Mouse (Mus musculus) CD4-positive helper T cell, adult 2 months (primary cell): ENCODE data around the gene Foxj1.

Source experiments
- DNase-seq: peaks from one replicate; pipeline ENCODE4 v3.0.0-alpha.2; 2012; ENCODE audit warnings: low read depth, missing footprints, low spot score

The Foxj1 gene

DNA sequence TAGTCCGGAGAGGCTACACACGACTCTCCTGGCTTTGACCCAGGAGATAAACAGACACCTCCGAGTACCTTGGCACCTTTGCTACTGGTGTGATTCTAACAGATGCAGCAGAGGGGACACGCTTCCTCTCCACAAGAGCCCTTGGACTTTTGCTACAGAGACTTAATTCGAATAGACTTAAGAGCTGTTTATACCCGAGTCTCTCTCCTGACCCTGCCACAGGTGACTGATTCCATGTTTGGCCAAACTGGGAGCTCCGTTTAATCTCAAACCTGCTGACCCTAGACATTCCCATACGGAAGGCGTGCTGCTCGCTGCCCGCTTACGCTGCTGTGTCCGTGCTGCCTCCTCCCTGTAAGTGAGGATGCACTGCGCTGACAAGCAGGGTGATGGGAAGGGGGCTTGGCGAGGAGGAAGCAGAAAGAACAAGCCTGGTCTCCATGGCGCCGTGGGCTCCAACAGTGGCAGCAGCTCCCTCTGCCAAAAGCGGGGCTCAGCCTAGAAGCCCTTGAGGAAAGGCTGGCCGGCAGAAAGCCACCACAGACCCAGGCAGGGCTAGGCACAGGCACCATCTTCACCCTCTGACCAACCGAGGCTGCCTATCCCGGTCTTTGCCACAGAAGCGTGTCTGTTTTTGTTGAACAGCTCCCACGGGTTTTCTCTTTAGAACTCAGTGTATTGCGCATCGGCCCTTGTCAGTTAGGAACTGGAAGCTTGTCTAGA is 7.0 kb upstream of the Foxj1 start:
- no peak for DNase-seq

DNA sequence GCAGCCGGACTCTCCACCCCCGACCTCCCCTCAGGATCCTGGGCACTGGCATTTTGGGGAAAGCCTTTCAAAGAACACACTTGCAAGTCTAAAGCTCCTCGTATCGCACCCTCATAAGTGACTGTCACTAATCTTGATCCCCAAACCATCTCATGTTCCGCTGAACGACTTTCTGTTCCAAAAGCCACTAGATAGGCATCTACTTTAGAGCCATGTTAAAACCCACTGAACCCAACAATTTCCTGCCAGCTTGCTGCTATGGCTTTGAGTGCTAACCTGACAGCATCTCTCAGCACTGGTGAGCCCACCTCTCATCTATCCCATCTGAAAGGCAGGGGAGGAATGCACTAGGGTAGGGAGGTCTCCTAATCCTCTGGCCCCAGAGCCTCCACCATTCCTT is 2.3 kb upstream of the Foxj1 start:
- peak; percentile 58 for DNase-seq

DNA sequence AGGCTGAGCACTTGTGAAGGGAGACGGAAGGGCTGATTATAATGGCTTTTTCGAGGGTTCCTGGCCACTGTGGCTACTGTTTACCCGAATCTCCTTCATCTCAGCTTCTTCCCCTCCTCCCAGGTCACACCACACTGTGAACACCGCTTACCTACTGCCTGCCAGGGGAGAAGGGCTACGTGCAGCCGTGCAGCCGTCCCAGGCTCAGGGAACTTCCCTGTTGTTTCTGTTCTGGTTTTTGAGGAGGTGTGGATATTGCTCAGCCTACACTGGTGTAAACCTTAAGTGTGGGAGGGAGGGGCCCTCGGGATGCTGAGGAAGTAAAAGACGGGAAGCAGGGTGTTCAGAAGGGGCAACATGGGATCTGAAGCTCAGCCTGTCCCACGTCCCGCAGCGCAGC is 1.8 kb upstream of the Foxj1 start:
- DNase-seq = no peak

DNA sequence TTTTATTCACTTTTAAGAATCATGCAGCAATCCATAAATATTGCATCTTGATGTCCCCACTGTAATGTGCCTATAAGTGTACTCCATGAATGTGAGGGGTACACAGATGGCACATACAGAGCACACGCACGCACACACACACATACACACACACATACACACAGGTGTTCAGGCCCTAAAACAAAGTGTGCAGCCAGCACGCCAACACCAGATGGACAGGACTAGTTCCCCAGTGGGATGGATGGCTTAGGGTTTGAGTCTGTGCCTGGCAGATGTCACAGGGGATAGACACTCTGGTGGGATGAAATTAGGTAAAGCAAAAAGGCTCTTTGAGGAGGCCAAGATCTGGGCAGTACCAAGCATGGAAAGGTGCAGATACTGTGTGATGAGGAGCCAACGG is 1.2 kb upstream of the Foxj1 start:
- no peak for DNase-seq

DNA sequence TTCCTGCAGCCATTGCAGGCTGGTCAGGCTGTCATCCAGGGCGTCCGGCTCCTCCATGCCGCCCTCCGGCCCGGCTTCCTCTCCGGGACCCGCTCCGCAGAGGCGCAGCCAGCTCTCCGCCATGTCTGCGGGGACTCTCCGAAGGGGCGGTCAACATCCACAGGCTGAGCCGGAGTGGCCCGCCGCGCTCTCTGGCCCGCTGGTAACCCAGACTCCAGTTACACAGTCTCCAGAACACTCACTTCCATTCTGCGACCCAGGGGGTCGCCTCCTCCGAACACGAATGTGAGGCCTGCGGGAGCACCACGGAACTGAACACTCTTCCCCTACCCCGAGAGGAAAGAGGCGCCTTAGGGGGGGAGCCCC is 799 bp downstream of the Foxj1 start:
- no peak for DNase-seq

DNA sequence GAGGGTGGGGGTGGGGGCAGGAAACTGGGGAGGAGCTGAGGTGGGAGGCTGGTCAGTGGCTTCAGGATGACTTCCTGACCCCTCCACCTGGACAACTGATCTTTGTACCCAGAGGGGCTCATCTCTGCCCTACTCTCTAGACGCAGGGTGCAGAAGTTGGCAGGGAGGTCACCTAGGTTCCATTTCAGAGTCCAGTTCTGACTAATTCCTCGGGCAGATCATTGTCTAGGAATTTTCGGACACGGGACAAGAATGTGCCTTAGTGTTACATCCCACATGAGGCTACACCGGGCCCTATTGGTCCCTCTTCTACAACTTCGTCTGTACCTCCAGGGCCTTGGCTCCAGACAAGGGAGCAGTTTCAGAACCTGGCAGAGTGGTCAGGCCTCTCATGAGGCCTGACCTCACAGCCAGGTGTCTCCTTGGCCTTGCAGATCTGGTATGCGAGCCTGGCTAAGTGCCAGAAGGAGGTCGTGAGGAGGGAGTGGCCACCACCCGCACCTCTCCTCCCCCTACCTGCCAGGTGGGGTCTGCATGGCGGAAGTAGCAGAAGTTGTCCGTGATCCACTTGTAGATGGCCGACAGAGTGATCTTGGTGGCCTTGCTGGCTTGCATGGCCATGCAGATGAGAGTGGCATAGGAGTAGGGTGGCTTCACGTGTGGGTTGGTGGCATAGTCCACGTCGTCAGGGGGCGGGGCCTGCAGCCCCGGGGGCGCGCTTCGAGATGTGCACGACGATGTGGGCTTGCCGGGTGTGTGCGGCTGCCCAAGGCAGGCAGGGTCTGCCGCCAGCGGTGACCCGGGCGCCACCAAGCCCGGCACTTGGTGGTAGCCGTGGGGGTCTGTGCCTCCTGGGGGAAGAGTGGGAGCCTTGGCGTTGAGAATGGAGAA is 1.4 kb downstream of the Foxj1 start:
- peak; percentile 26 for DNase-seq

DNA sequence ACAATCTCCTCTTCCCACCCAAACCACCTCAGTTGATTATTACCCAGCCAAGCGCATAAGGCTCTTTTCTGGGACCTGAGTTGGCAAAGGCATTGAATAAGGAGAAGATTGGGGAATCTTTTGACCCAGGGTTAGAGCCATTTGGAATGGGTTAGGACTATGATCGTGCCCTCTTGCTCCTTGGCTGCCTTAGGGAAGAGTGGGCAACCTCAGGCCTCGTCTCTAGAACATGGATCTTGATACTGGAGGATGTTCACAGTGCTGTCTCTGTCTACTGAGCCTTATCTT is 2.3 kb downstream of the Foxj1 start:
- no peak for DNase-seq

DNA sequence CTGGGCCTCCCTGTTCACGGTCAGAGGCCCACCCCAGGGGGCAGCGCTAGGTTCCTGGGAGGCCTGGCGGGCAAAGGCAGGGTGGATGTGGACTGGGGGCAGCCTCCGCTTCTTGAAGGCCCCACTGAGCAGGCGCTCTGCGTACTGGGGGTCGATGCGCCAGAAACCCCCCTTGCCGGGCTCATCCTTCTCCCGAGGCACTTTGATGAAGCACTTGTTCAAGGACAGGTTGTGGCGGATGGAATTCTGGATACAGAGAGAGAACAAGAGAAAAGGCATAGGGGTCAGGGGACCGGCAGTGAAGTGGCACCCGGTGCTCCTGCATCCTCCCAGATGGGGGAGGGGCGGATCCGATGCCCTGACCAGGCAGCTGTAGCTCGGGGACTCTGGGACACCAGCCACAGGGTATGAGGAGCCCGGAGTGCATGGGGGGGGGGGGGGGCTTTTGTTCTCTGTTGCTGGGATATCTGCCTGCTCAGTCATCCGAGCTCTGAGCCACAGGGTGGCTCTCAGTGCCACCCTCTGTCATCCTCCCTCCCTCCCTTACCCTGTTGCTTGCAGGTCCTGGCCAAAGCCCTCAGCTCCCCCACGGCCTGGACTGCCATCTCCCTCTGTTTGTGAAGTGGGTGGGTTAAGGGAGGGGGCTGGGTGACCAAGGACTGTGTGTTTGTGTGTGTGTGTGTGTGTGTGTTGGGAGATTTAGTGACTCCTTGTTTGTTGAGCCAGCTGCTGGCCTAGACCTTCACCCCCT is 2.8 kb downstream of the Foxj1 start:
- no peak for DNase-seq

DNA sequence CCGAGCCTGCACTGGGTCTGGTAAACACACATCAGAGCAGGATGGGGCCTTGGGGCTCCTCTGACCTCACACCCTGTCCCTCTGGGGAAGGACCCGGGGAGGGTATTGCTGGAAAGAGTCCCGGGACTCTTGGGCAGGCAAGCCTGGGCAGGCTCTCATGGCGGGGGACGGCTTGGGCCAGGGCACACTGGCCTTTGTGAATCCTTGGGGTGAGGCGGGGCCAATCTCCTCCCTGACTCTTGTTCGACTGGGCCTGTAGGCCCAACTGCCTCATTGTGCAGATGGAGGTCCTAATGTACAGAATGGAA is 5.0 kb downstream of the Foxj1 start:
- DNase-seq = no peak

DNA sequence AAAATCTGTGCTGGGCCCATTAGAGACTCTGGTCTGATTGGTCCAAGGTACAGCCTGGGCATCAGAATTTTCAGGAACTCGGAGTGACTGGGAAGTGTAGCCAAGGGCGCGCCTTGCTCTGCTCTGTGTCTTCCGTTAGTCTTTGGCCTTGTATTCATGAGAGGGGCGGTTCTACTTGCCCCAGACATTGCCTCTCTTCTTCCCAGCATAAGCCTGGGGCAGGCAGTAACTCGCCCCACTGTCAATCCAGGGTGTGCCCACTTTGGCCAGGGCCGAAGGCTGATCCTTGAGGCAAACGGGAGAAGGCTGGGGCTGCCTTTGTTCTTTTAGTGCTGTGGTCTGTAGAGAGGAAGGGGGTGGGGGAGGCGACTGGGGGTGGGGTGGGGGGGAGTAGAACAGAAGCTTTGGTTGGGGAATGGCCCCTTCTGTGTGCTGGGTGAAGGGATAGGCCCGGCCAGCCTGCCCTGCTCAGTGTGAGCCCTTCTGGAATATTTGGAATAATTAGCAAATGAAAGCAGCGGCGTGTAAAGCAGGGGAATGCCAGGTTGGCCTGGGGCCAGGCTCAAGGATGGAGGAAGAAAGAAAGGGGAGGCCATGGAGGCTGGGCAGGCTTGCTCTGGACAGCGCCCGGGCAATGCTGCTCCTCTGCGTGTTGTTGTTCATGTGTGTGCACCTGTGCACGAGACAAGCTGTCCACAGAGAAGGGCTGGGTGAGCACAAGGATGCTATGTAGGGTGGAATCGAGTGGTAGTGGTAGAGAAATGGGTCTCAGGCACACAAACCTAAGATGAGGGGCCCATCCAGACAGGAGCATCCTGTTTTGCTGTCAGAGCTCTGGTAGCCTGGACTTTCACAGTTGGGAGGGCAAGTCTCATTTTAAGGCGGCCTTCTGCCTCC is 5.6 kb downstream of the Foxj1 start:
- no peak for DNase-seq

DNA sequence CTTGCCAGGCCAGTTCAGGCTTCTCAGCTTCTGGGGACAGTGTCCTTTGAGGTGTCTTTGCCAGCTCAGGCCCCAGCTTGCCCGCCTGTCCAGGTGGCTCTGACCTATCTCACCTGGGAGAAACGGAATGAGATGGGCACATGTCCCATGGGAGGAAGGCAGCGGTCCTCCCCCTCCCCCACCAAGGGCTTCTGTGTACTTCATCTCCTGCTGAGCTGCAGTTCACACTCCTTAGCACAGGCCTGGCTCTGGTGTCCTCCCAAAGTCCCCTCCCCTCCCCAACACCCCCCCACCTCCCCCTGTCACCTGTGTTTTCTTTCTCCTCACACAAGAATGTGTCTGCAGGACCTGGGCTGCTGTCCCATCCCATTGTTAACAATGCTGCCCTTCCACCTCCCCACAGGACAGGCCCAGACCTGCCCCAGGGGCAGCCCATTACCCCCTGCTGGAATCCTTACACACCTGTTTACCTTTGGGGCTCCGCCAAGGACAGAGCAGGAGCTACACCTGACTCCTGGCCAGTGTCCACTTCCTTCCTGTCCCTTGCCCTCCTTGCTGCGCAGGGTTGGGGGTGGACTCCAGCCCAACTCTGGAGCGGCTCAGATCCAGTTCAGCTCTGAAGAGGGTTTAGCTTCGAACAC is 8.1 kb downstream of the Foxj1 start:
- DNase-seq = no peak

DNA sequence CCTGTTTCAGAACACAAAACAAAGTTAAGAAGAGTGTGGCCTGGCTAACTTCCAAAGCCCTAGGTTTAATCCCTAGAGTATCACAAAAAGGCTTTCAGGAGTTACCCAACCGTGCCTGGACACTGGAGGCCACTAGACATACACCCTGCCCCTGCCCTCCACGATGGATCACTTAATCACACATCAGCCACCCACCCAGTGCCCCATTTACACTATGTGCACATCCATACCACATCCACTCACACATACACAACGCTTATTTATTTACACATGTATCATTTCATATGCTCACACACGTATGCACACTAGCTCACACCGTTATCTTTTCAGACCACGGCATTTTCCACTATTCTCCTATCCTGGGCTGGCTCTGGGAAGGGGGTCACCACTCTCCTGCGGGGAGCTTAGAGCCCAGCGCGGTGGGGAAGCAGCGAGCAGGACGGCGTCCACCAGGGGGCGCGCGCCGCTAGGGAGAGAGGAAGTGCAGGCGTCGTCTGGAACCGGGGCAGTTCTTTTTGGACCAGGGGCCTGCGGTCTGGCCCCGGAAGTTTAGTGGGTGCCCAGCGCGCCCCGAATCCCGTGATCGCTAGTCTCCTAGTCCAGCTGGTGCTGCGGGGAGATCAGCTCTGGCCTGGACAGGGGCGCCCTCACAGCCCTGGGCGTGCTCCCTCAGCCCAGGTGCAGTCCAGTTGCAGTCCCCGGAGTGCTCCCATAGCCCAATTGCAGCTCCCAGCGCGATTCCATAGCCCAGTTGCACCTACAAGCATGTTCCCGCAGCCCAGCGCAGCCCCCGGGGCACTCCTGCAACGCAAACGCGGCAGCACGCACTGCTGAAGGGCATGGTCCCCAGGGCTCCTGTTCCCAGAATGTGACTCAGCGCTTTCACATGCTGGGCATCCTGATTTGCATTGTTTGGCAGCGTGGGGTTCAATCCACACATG is 16.2 kb downstream of the Foxj1 start:
- DNase-seq = peak; percentile 84

DNA sequence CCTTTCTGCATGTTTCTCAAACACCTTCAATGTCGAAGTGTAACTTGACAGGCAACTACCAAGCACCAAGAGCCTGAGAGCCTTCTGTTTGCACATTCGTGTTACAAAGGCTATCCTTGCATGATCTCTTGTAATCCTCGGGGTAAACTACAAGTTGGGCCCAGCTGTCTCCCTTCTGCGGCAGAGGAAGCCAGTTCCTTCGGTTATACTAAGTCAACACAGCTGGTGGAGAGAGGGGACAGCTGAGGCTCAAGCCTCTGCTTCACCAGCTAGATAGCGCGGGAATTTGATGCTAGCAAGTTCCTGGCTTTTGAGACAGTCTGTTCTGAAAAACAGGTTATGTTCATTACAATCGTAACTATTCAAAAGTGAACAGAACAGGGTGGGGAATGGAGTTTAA is 22.8 kb downstream of the Foxj1 start:
- DNase-seq = no peak

DNA sequence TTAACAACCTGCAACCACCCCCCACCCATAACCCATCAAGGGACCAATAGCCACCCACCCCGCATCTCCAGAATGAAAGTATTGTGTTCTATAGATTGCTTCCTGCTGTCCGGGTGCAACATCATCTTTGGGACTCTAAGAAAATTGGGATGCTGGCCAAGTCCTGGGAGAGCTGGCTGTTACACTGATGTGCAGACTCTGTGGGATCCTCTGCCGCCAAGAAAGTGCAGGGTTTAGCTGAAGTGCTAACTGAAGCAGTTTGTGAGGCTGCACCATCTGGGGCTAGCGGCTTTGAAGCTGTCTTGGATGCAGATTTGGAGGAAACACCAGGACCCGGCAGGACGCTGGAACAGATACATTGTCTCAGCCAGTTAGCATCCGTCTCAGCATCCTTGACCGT is 24.0 kb downstream of the Foxj1 start:
- DNase-seq = no peak

DNA sequence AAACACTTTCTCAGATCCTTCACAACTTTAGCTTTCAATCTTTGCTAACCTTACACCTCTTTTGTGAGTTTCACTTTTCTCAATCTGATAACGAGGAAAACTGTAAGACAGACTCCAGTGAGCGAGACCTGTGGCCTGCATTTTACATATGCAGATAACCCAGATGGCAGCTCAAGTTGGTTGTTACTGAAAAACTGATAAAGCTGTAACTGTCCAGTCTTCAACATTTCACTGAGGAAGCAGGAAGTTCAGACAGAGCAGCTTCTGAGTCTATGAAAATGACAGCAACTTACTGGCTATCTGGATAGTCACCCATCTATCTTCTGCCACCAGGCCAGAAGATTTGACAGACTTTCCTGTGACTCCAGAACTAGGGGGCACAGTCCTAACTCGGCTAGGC is 25.6 kb downstream of the Foxj1 start:
- DNase-seq = no peak

DNA sequence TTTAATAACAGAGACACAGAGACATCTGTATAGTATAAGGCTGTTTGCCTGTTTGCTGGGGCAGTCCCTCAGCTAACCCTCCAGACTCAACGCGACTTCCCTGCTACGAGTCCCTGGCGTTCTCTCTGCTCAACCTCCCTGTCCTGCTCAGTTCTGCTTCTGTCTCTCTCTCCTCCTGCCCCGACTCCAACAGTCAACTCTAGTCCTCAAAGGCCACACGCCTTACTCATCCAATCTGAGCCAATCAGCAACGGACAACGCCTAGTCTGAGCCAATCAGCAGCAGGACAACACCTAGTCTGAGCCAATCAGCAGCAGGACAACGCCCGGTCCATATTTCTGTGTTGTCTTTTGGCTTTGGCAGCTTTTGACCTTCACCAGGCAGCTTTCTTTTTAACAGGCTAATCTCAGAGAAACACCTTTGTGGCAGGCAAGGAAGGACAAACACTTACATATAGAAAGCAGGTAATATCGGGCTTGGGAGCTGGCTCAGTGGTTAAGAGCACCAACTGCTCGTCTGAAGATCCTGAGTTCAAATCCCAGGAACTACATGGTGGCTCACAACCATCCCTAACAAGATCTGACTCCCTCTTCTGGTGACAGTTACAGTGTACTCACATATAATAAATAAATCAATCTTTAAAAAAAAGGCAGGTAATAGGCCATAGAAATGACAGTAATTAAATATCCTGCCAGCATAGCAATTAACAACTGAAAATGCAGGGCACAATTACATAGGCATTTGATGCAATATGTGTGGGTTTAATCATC is 27.3 kb downstream of the Foxj1 start:
- no peak for DNase-seq

DNA sequence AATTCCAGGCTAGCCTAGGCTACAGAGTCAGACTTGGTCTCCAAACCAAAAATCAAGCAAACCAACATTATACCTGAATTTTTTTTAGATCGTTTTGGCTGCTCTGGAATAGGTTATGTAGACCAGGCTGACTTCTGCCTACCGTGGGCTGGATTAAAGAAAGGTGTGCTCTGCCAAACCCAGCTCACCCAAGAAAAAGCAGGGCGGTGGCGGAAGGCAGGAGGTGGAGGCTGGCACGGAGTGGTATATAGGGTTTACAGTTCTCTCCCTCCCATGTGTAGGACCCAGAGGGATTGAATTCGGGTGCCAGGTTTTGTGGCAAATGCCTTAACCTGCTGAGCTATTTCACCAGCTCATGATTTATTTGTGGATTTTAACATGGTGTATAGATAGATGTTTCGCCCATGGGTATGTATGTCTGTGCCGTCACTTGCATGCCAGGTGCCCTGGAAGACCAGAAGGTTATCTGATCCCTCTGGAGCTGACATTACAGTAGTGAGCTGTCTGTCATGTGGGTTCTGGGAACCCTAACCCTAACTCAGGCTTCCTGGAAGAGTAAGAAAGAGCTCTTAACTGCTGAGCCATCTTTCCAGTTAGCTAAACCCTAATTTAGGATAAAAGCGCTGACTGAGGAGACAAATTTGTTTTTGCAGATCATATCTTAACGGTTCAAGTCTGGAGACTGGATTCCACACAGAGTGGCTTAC is 28.0 kb downstream of the Foxj1 start, which contains the start of gene Exoc7:
TSS of gene Exoc7 (minus strand) at position 215 of the 707 bp plus-strand sequence.
- DNase-seq = no peak

DNA sequence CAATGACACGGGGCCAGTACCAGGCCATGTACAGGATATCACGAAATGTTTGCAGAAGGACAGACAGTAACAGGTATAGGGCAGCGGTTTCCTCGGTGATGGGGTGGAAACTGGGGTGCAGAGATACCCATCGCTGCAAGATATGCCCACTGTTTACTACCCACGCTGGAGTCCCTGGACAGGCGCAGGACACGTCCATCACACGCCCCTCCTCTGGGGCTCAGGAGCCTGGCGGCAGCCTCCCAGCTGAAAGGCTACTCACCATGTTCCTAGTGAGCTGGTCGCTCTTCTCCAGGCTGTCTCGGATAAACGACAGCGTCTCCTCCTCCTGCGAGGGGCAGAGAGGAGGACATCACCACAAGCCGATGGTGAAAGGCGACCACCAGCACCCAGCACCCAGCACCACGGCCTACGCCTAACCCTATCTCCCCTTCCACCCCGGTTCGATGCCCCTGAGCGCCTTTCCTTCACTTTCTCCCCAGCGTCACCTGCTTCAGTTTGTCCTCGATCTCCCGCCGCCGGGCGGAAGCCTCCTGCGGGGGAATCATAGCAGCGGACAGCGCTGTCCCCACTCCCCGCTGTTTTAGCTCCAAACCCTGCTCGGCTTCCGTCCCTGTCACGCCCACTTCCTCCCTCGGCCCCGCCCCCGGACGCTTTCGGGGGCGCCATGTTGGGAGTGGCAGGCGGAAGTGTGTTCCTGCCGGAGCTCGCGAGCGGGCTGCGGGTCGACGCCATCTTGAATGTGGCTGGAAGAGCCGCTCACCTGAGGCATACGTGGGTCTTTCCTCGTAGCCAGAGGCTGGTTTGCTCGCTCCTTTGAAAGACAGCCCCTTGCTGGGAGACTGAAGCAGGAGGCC is 28.8 kb downstream of the Foxj1 start:
- DNase-seq = peak; percentile 96
